Mouse (Mus musculus) lung, adult 18-20 months (tissue): ENCODE results near the gene Gdf7.

Source experiments
- DNase-seq, 2 experiments: peaks; one replicate each; pipeline ENCODE4 v3.0.0; 2022; ENCODE audit warnings: mixed read lengths in 2 of 2

Gdf7 gene

DNA sequence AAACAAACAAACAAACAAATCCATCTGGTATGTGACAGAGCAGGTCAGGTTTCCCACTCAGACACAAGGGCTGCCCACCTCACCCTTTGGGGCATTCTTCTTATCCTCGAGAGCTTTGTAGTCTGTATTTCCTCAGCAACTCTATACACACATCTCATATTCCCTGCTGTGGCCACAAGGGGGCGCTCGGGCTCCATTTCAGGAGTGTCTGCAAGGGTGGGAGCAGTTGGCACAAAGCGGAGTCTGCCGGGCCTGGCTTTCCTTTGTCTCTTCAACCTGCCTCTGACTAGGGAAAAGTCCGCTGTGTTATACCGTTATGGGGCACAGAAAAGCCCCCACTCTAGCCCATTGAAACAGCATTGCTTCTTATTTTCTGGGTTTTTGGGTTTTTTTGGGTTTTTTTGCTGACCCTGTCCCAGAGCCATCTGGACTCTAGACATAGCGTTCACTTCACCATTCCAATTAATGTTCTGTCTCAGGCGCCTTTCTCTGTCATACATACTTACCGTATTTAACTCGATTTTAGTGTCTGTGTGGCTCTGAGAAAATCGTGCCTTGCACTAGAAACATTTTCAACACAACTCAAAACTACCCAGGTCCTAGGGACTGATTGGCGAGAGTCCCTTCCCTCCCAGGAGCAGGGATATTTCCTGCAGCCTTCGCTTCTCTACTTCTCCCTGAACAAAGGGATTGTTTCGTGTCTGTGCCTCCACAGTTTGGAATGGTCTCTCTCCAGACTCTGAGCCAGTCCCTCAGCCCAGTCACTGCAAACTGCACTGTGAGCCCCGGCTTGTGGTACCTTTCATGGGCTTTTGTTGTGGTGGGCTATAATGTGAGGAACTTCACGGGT lies 25.3 kb upstream of the Gdf7 start:
- peak; percentile 91 to 93 for DNase-seq

DNA sequence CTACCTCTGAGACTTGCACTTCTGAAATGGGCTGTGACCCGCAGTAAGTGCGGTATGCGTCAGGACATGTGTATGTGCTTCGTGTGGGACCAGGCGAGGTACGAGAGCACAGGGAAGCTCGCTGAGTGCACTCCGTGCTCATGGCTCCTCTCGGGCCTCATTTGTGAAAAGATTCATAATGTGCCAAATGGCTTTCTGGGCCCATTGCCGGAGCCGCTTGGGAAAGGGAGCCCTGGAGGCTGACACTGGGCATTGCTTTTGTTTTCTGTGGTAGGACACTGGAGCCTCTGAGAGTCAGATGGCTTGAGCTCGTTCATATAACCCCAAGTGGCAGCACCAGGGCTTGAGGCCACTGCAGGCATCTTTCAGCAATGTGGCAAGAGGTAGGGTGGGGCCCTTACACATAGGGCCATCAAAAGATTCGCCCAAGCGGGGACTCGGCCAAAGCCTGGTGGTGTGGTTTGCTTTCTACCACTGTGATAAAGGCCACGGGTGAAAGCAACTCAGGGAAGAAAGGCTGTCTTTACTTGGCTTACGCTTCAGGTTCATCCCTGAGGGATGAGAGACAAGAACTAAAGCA lies 24.3 kb upstream of the Gdf7 start:
- DNase-seq: no peak

DNA sequence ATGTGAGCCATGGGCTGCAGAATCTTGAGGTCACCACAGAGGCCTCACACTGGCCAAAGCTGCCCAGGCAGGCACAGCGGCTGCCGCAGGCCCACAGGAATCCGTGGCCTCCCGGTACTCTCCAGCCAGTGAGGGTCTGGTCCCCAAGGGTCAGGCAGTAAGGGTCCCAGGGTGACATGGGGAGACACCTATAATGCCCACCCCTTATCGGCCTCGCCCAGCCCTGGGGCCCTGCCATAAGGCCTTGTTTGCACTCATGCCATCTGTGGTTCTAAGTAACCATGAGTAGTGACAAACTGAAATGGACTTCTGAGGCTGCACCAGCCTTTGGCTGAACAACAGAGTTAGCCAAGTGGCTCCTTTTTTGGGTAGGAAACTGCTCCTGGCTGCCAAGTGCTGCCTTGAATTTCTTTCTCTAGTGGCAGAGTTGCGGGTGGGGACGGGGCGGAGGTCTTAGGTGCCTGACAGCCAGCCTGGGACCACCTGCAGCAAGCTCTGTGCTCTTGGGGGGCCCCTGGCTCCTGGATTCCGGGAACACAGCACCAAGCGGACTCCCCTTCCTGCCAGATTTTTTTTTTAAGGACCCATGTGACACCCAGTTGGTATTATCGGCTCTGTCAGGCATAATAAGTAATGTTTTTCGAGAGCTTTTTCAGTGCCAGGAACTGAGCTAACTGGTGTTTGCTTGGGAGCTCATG lies 23.6 kb upstream of the Gdf7 start:
- no peak for DNase-seq

DNA sequence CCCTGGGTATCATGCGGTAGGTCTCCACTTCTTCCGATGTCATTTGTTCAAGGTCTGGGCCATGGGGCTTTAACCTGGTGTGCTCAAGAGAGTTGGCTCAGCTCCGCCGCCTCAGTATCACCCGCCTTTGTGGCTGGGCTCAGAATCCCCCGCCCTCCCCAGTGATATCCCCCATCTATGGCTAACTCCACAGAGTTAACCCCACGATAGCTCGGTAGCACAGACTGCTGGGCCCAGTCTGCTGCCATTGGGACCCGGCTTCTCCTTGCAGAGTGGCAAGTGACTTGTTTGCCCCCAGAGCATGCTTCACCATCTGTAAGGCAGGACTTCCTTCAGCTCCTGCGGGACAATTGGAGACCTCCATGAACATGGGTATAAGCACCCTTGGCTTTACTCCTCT lies 22.3 kb upstream of the Gdf7 start:
- no peak for DNase-seq

DNA sequence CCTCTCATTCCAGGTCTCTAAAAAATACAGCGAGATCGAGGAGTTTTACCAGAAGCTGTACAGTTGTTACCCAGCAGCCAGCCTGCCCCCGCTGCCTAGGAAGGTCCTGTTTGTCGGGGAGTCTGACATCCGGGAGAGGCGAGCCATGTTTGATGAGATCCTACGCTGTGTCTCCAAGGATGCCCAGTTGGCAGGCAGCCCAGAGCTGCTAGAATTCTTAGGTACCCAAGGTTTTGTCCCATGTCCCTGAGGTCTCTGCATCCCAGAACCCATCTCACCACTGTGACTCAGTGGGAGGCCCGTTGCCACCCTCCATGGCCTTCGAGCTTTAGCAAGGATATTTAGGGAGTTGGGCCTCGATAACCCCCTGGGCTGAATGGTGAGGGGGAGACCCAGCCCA lies 19.8 kb upstream of the Gdf7 start:
- no peak for DNase-seq

DNA sequence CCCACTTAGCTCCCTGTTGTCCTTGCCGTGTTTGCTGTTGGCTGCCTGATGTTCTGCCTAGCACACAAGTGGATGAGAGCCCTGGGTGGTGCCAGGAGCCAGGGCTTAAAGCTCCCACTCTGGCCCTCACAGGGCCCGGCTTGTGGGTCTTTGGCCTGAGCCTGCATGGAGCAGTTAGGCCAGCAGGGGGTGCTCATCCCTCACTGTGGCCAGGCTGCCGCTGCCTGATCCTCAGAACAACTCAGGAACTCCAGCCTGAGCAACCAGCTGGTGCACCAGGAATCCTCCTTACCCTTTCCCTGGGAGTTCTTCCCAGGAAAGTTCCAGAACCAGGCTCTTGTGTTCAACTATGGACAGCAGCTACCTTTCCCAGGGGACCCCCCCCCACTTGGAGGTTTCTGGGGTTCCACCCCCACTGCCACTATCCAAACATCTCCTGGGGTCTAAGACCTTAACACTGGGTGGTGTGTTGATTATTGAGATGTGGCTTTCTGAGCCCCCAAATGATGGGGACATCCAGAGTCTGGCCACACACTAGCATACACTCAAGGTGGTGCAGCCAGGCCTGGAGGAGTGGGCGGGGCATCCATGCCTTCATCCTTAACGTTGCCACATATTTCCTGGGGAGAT lies 18.4 kb upstream of the Gdf7 start:
- DNase-seq: peak; percentile 72 to 79

DNA sequence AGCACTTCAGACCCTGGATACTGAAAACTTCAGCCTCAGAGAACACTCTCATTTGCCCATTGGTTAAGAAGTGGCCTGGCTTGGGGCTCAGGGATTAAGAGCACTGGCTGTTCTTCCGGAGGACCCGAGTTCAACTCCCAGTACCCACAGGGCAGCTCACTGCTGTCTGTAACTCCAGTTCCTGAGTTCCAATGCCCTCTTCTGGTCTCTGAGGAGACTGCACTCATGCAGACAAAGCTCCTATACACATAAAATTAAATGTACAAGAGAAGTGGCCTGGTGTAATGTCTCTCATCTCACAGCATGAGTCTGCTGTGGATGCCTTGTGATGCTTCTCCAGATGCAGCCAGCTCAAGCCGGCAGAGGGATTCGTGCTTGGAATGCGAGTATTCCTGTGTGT lies 14.8 kb upstream of the Gdf7 start:
- no peak for DNase-seq

DNA sequence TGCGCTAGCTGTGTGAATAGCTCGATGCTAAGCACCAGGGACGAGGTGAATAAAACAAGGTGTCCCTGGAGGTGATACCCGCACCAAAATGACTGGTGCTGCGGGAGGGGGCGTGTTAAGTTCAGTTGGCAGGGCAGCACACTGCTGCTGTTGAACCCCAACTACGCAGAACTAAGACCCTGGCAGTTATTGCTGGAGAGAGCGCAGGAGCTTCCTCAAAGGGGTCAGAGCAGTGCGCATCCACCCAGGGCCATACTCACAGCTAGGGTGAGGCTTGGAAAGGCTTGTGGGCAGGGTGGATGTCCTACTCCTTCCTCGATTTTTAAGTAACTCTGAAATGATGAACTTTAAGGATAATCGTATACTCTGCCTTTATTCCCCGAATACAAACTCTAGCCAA lies 12.0 kb upstream of the Gdf7 start:
- no peak for DNase-seq

DNA sequence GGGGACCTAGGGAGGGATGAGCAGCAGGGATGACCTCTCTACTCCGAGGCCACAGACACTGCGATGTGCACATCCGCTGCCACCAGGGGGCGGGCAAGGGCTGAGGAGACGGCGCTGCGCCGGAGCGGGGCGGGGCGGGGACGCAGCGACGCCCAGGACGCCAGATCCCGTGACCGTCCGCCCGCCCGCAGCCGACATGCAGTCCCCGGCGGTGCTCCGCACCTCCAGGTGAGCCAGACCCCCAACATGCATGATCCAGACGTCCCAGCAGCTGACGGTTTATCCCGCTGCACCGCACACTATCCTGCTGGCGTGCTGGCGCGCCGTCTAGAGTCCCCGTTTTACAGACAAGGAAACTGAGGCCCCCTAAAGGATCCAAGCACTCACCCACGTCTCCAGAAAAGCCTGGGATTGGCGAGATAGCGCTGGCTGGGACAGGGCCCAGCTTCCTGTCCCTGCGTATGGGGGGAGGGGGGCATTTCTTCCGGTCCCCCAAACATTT lies 11.6 kb upstream of the Gdf7 start, which contains the start of gene Hs1bp3:
Hs1bp3 (plus strand) TSS at position 163 of the 502 bp plus-strand sequence.
- peak; percentile 81 to 85 for DNase-seq

DNA sequence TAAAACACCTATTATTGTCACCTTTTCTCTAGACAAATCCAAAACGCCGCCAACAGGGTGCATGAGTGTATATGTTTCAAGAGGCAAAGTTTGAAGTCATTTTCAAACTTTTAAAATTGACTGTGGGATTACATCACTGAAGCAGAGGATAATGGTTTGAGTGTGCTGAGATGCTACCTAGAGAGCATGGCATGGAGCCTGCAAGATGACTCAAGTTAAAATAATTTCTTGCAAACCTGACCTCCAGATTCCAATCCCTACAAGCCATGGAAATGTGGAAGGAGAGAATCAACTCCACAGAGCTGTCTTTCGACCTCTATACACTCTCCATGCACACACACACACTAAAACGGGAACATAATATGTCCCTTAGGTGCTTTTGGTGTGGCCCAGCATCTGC lies 10.5 kb upstream of the Gdf7 start:
- no peak for DNase-seq

DNA sequence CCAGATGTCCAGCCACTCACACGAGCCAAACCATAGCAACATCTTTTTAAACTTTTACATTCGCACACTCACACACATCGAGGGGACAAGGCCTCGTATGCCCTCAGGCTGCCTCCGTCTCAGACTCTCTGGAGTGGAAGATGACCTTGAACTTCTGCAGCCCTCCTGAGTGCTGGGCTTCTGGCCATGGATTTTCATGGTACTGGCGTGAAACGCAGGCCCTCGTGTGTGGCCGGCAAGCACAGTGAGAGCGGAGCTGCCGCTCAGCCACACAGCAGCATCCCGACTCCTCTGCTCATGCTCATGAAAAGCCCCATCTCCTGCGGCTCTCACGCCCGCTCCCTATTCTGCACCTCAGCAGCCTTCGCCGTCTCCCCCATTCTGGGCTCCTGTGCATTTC lies 9.2 kb upstream of the Gdf7 start:
- DNase-seq: no peak

DNA sequence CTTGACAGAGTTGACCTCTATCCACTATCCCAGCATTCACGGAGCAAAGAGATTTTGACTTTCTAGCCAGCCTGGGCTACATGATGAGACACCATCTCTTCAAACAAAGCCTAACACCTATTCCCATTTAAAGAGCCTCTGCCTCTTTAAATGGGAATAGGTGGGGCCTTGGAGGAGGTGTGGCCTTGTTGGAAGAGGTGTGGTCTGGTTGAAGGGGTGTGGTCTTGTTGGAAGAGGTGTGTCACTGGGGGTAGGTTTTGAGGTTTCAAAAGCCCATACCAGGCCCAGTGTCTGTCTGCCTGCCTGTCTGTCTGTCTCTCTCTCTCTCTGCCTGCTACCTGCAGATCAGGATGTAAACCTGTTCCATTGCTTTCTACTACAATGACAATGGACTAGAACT lies 5.2 kb upstream of the Gdf7 start:
- no peak for DNase-seq

DNA sequence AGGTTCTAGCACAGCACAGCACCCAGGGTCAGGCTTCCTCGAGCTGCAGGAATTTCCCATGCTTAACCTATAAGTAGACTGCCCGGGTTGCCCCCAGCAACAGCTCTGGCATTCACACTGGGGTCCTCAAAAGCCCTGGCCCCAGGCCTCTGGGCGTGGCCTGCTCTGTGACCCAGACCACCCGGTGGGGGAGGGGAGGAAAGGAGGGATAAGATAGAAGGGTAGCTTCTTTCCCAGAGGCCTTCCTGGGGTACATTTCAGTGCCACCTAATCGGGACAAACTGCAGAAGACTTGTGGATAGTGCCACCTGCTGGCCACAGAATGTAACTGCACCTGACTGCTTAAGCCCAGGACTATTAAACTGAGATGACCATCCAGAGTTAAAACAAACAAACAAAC lies 4.7 kb upstream of the Gdf7 start:
- peak; percentile 40 to 52 for DNase-seq

DNA sequence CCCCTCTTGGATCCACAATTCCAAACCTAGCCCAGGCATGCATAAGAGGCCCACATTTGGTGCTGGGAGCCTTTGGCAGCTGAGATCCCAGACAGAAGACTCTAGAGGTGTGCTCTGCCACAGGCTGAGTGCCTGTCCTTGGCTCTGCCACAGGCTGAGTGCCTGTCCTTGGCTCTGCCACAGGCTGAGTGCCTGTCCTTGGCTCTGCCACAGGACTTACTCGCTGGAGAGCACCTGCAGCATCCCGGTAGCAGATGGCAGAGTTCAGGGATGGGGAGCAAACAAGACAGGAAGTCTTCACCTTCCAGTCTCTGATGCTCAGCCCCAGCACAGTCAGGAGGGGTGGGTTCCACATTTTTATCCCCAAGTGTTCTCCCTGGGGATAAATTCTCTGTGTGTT lies 3.5 kb upstream of the Gdf7 start:
- DNase-seq: no peak

DNA sequence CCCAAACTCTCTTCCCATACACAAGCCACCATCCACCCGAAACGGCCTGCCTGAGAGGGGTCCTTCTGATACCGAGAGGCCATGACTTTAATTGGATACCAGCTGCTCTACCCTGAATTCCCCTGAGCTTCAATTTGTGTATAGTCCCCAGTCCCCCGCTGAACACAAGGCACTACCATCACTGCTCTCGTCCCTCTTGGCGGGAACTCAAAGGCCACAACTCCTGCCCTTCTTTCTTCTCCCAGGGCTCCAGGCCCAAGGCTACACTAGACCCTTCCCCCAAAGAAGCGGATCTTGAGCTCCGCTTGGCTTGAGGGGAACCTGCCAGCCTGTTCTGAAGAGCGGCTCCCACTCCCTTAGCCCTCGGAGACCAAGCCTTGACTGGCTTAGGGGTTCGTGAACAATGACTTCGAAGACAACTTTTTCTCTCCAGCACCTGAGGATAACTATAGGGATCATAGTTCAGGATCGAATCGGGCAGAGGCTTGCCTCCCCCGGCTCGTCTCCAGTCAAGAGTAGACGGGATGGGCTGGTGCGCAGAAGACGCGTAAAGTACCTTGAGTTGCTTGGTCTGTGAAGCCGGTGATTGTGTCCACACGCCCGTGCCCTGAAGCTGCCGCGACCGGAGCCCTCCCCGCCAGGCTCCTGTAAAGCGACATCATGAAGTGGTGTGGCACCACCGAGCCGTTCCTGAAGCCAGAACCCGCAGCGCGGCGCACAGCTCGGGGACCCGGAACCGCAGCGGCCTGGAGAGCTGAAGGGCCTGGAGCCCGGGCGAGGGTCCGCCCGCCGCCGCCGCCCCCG lies 541 bp downstream of the Gdf7 start:
- DNase-seq: no peak

DNA sequence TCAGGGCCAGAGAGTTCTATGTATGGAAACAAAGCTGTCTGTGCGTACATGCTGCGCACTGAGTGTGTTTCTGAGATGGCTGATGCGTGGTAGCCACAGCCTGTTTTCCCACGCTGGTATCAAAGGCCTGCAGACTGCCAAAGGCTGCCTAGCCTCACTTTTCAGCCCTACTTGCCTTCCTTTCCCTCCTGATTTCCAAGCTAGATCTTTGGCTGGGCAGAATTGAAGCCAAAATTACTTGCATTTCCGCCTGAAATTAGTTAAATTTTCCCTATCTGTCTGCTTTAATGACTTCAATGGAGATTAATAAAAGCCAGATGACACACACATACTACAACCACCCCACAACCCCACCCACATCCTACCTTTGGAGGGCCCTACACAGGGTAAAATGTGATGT lies 1.2 kb downstream of the Gdf7 start:
- DNase-seq: no peak

DNA sequence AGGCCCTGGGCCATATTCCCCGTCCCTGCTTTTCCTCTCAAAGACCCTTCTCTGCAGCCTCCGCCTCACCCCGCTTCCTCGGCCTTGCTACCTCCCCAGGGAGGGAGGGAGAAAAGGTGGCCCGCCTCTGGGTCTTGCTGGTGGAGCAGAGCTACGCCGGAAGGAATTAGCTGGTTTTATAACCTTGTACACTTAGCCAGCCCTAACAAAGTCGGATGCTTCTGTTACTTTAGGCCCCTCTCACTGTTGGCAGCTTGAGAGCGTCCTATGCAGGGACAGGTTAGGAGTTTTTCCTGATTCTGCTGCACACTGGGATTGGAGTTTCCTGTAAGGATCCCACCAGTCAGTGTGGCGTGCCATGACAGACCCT lies 1.7 kb downstream of the Gdf7 start:
- DNase-seq: no peak

DNA sequence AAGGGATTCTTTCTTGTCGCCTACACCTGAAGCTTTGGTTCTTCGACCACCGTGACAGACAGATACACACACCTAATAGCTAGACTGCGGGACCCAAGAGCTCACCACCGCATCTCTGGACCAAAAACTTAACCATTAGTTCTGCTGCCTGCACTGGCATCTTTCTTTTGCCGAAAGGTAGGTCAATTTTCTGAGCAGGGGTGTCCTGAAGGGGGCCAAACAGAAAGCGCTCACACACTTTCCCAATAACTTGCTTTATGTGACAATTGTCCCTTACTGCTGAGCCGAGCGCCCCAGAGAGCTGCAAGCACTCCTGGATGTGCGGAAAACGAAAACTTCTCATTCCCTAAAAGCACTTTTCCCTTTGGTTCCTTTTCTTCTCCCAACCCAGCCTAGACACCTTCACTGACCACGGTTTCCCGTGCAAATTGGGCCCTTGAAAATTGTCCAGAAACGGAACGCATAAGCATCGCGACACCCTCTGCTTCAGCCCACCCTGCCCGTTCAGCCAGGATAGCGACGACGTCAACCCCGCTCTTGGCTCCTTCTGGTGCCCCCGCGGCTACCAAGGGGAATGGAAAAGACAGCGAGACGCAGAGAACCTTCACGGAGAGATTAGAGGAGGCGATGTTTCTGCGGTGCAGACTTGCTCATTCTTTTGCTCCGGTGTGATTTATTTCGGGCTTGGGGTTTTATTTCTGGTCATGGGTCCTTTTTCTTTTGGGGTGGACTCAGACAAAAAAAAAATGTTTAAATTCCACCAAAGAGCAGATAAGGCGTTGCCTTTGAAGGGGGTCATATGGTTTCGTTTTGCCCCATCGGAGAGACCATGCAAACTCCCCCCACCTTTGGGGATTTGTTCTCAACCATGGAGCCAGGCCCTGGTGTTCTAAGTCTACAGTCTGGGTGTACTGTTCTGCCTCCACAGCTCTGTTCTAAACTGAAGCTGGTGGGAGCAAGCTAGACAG lies 2.3 kb downstream of the Gdf7 start:
- no peak for DNase-seq

DNA sequence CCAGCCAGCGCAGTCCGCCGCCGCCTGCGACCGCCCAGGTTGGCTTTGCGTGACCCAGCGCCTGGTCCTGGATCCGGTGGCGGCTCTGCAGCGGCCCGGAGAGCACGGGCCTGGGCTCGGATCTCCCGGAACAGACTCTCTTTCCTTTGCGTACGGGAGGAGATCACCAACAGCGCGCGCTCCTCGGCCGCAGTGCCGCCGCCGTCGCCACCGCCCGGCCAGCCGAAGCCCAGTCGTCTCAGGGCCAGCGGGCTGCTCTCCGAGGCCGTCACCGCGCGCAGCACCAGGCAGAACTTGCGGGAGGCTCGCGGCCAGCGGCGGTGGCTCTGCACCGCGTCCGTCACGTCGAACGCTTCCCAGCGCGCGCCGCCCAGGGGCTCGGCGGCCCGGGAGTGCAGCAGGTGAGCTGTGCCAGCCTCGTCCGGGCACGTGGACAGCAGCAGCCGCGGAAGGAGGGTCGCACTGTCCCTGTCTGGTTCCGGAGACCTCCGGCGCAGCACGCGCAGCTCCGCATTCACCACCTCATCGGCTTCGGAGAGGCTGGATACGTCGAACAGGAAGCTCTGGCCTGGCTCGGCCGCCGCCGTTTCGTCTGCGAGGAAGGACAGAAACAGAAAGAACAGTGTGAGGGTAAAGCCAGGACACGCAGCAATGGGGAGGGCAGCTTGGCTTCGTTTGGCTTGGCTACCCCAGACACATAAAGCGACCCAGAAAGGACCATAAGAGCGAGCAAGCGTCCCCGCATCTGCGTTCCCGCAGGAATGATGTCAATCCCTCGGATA lies 3.2 kb downstream of the Gdf7 start:
- DNase-seq: no peak

DNA sequence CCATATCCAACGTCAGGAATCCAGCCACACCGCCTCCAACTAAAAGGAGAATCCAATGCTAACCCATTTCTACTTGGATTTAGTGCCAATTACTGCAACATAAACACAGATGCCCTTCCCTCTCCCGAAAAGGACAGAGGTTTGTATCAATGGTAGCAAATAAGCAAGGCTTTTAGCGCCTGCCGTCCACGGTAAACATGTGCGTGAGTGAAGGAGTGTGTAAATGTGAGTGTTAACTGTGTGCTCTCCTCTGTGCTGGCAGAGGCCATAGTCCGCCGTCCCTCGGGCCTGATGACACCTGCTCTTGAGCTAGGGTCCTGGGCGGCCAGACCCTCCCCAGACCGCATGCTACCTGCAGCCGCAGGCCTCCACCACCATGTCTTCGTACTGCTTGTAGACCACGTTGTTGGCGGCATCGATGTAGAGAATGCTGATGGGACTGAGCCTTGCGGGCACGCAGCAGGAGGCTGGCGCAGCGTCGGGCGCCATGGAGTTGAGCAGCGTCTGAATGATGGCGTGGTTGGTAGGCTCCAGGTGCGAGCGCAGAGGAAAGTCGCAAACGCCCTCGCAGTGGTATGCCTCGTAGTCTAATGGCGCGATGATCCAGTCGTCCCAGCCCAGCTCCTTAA lies 4.1 kb downstream of the Gdf7 start:
- no peak for DNase-seq
